Mouse (Mus musculus): ENCODE measurements around the gene Nav1. TPM values are rescaled to one million over a fixed set of nuclear protein-coding genes. Genes with fewer than 3 reads are reported as not detected.
A peak's percentile ranks its signal among the peaks of the same experiment; 100 is the strongest.

Gene Nav1
- polyA plus RNA-seq, 1 experiment from 2014 or later = 15.0 TPM

DNA sequence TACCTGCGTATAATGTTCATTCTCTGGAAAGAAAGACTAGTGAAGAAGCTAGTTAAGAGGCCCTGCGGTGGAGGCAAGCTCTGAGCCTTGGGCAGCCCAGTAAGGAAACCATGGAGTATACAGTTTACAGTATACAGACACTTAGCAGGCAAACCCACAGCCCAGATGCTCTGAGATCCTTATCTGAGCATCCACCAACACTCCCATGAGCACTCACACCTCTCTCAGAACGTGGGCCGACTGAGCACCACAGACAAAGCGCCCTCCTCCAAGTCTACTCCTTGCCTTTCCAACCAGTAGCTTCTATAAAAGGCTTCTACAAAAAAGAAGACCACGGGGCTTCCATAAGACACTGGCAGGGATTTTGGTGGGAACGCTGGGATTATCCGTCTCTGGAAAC lies 51.2 kb downstream of the Nav1 start:
- Histone ChIP-seq H3K4me2 (replicated peaks) (no peak overlapping the region), H3K4me3 (no peak overlapping the region), H3K9ac (no peak overlapping the region), H3K9me3 (no peaks in the 10 kb centered on the region), H3K36me3 (no peaks in the 10 kb centered on the region), H3K27me3 (no peaks in the 10 kb centered on the region), H3K27ac (no peak overlapping the region), H3K4me1 (peaks cover 45% of the 10 kb centered on the region)
- no peak for ATAC-seq (ENCODE audit: low FRiP score, low read depth)
- WGBS = 85% methylated on average over 8 of the region's 8 CpGs

DNA sequence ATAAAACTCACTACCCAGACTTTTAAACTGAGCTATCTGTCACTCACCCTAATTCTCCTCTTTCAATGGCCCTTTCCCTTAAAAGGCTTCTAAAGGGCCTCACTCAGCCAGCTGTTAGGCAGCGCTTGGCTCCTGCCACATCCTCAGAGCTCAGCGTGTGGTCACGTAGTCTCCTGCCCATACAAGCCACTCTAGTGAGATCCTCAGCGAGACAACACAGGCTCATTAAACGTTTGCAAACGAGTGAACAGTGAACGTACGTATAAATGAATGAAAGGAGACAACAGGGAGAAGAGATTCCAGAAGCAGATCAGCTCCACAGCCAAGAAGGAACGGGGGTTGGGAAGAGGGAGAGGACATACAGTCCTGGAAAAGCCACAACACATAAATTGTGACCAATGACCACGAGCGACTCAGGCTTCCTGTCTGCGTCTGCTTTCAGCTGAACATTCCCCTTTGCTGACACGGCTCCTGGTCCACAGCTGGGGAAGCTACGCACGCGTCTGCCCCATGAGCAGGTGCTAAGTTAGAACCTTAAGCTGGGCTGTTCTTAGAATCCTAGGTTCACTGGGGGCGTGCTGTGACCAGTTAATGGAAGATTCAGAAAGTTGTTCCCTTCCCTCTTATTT lies 52.3 kb downstream of the Nav1 start:
- Histone ChIP-seq H3K27me3 (no peaks in the 10 kb centered on the region), H3K36me3 (no peaks in the 10 kb centered on the region), H3K4me1 (peaks cover 43% of the 10 kb centered on the region), H3K9ac (no peak overlapping the region), H3K27ac (peak overlapping the region; percentile 15; the same call in 1 of the 2 replicates), H3K9me3 (no peaks in the 10 kb centered on the region), H3K4me2 (replicated peaks) (peak overlapping the region; percentile 44), H3K4me3 (no peak overlapping the region)
- ATAC-seq (ENCODE audit: low FRiP score, low read depth) = no peak
- 6% methylated on average over 17 of the region's 17 CpGs for WGBS

DNA sequence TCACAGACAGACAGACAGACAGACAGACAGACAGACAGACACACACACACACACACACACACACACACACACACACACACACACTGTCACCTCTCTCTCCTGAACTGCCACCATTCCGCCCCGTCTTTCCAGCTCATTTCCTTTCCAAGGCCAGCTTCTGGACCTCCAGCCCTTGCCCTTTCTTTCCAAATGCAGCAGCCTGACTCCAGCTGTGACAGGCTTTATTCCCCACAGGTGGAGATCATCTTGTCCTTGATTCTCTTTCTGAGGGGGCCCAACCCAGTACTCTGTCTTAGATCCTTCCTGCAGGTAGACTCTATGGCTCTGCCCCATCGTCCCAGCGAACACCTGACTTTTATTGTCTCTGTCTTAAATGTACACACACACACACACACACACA lies 53.5 kb downstream of the Nav1 start:
- no peak overlapping the region for H3K27ac ChIP-seq
- no peak overlapping the region for H3K4me3 ChIP-seq
- WGBS = 51% methylated on average over 4 of the region's 4 CpGs
- no peak for ATAC-seq (ENCODE audit: low FRiP score, low read depth)
- H3K4me1 ChIP-seq = peaks cover 54% of the 10 kb centered on the region
- no peaks in the 10 kb centered on the region for H3K36me3 ChIP-seq
- no peaks in the 10 kb centered on the region for H3K9me3 ChIP-seq
- H3K27me3 ChIP-seq = no peaks in the 10 kb centered on the region
- no peak overlapping the region for H3K4me2 ChIP-seq (replicated peaks)
- H3K9ac ChIP-seq = no peak overlapping the region

DNA sequence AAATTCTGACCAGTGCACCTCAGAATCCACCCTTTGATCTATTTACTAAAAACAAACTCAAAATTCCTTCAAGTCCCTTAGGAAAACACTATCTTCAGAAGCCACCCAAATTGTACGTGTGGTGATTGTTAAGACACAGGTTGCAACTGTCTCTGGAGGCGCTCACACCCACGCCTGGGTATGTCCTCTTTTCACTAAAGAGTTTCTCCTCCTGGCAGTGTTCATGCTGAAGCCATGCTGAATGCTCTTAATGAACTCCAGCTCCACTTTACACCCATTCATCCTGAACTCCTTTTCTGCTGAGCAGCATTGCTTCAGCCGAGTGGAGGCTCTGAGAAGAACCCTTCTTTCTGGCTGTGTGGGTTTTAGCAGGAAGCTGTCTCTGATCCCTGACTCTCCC lies 53.9 kb downstream of the Nav1 start:
- no peak for ATAC-seq (ENCODE audit: low FRiP score, low read depth)
- Histone ChIP-seq H3K9me3 (no peaks in the 10 kb centered on the region), H3K27ac (no peak overlapping the region), H3K36me3 (no peaks in the 10 kb centered on the region), H3K9ac (no peak overlapping the region), H3K4me1 (peaks cover 52% of the 10 kb centered on the region), H3K4me2 (replicated peaks) (no peak overlapping the region), H3K4me3 (no peak overlapping the region), H3K27me3 (no peaks in the 10 kb centered on the region)
- 56% methylated on average over 4 of the region's 4 CpGs for WGBS

DNA sequence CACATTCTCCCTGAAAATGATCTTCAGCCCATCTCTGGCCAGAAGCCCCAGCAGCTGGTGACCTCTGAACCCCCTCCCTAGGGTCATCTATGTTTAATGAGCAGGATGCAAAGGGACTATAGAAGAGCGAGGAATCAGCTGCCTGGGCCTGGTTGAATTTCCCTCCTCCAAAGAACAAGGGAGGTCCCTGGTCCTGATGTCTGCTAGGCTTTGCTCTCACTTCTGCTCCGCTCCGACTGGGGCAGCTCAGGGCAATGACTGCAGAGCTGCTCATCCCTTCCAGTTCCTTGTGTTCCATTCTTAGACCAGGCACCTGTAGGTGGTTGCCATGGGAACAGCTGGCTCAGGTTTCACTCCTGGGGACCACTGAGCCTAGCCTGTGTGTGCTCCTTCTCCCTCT lies 56.2 kb downstream of the Nav1 start:
- H3K9me3 ChIP-seq = no peaks in the 10 kb centered on the region
- WGBS = 58% methylated on average over 3 of the region's 3 CpGs
- no peak overlapping the region for H3K27ac ChIP-seq
- H3K9ac ChIP-seq = no peak overlapping the region
- no peaks in the 10 kb centered on the region for H3K27me3 ChIP-seq
- no peak overlapping the region for H3K4me3 ChIP-seq
- no peaks in the 10 kb centered on the region for H3K36me3 ChIP-seq
- H3K4me2 ChIP-seq (replicated peaks) = no peak overlapping the region
- no peak for ATAC-seq (ENCODE audit: low FRiP score, low read depth)
- H3K4me1 ChIP-seq = peaks cover 53% of the 10 kb centered on the region

DNA sequence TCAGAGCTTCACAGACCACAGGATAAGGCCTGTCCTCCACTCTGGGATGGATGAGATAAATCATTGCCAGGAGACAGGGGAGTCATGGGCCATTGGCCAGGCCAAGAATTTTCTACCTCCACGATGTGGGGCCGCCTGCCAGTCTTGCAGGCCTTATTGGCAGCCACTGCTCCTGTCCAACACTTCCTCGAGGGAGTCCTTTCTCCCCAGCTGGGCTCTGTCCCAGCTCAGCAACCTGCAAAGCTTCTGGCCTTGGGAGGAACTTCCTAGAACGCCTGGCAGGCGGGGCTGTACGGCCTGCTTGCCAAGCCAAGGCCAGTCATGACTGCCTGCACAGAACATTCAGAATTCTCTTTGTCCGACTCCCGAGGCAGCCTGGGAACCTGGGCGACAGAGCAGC lies 58.3 kb downstream of the Nav1 start:
- no peak overlapping the region for H3K4me3 ChIP-seq
- H3K27me3 ChIP-seq = no peaks in the 10 kb centered on the region
- H3K4me2 ChIP-seq (replicated peaks) = no peak overlapping the region
- H3K36me3 ChIP-seq = no peaks in the 10 kb centered on the region
- H3K9me3 ChIP-seq = no peaks in the 10 kb centered on the region
- peaks cover 47% of the 10 kb centered on the region for H3K4me1 ChIP-seq
- no peak for ATAC-seq (ENCODE audit: low FRiP score, low read depth)
- no peak overlapping the region for H3K27ac ChIP-seq
- peak overlapping the region; percentile 43; the same call in 1 of the 2 replicates for H3K9ac ChIP-seq
- WGBS = 69% methylated on average over 9 of the region's 9 CpGs

DNA sequence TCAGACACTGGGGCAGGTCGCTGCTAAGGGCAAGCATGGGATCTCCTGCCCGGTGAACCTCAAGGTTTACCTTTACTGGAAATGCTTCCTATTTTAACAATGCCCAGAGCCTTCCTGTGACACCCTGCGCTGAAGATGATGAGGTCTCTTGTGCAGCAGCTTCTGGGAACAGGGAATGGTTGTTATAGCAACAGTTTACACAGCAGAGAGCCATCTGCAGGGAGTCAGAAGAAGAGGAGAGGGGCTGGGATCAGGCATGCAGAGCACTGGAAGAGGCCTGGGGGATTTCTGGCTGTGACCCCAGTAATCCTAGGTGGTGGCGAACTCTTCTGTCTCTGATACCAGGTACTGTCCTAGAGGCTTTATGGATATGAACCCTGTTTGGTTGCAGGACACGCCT lies 61.0 kb downstream of the Nav1 start:
- H3K4me1 ChIP-seq = peaks cover 55% of the 10 kb centered on the region
- no peak for ATAC-seq (ENCODE audit: low FRiP score, low read depth)
- no peaks in the 10 kb centered on the region for H3K27me3 ChIP-seq
- H3K36me3 ChIP-seq = no peaks in the 10 kb centered on the region
- no peak overlapping the region for H3K27ac ChIP-seq
- H3K9me3 ChIP-seq = no peaks in the 10 kb centered on the region
- no peak overlapping the region for H3K9ac ChIP-seq
- WGBS = 61% methylated on average over 5 of the region's 5 CpGs
- H3K4me3 ChIP-seq = no peak overlapping the region
- no peak overlapping the region for H3K4me2 ChIP-seq (replicated peaks)

DNA sequence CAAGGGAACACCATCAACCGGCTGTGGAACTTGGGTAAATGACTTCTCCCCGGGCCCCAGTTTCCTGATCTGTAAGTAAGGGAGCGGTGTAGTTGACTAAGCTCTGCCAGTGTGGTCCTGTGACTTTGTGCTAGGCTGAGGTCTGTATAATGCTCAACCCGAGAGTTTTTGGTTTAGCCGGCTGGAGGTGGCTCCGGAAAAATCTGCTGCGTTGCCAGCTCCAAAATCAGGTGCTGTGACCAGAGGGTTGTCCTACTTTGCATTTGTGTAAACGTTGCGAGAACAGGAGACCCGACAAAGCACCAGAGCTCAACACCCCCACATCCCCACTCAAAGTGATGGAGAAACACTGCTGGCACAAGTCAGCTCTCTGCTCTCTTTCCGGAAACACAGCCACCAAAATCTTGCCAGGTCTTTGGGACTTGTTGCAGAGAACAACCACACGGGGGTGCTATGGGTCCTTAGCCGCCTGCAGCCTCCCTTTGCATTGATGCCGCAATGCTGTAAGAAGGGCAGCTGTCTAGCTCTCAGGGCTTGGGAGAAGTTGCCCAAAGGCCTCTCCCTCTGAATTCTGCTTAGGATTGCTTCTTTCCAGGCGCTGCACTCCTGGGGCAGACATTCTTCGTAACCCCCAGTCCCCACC lies 62.5 kb downstream of the Nav1 start:
- H3K4me2 ChIP-seq (replicated peaks) = no peak overlapping the region
- H3K9me3 ChIP-seq = no peaks in the 10 kb centered on the region
- no peak overlapping the region for H3K4me3 ChIP-seq
- H3K27ac ChIP-seq = peak overlapping the region; percentile 39; the same call in 1 of the 2 replicates
- no peaks in the 10 kb centered on the region for H3K27me3 ChIP-seq
- peaks cover 50% of the 10 kb centered on the region for H3K4me1 ChIP-seq
- H3K9ac ChIP-seq = no peak overlapping the region
- H3K36me3 ChIP-seq = no peaks in the 10 kb centered on the region
- peak; percentile 45; the same call in 1 of the 2 replicates for ATAC-seq (ENCODE audit: low FRiP score, low read depth)
- WGBS = 42% methylated on average over 16 of the region's 16 CpGs

DNA sequence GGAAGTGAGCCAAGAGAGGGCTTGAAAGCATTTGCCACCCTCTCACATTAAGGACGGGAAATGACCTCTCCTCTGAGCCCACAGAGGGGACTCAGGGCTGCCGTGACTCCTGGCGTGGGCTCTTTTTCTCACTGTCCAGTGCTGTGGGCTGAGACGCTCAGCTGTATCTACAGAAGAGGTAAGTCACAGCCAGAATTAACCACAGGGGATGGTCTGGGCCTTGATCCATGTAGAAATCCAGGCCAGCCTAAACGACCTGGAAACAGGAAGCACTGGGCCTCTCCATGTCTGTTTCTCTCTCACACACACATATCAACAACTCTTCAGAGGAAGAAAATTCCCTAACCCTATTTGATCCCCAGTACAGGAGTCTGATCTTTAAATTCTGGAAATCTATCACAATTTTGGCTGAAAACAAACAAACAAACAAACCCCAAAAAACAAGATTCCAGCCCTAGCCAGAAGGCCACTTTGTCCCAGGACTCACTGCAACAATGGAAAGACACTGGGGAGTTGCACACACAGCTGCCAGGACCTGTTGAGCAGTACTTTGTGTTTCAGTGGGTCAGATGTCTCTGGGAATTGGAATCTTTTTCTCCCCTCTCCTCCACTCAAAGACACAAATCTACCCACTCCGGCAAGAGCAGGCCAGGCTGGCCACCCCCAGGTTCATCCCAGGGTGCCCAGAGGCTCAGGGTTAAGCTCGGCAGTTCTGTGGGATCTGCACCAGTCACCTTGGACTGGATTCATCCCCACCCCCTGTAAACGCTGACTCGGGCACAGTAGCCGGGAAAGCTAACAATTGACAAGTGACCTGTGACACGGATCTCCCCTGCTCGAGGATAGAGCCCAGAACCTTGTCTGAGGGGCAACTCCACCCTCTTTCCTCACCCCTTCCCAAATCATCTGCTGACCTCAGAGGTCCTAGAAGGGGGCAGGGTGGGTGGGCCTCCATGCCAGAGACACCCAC lies 64.0 kb downstream of the Nav1 start:
- ATAC-seq (ENCODE audit: low FRiP score, low read depth) = no peak
- Histone ChIP-seq H3K4me3 (no peak overlapping the region), H3K9ac (peak overlapping the region; percentile 20; the same call in 1 of the 2 replicates), H3K27ac (no peak overlapping the region), H3K9me3 (no peaks in the 10 kb centered on the region), H3K36me3 (no peaks in the 10 kb centered on the region), H3K4me1 (peaks cover 38% of the 10 kb centered on the region), H3K4me2 (replicated peaks) (no peak overlapping the region), H3K27me3 (no peaks in the 10 kb centered on the region)
- WGBS = 30% methylated on average over 12 of the region's 12 CpGs

DNA sequence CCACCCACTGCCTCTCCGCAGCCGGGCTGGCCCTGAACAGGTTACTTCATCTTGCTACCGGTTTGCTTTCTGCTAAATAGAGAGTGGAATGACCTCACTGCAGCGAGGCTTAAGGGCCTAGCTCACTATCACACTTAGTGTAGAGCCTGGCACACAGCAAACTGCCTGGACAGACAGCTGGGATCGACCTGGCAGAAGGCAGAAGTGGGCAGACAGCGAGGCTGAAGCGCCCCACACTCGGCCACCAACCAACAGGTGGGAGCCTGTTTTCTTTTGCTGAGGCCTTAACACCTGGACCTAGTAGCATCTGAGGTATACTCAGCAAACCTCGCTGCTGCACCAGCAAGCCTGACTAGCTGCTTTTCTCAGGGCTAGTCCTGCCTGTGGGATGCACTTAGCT lies 65.0 kb downstream of the Nav1 start:
- WGBS = 81% methylated on average over 9 of the region's 9 CpGs
- ATAC-seq (ENCODE audit: low FRiP score, low read depth) = no peak
- 0 out of 2 replicates have a peak overlapping the region, but pooled peaks have one; percentile 1 for H3K9ac ChIP-seq
- H3K4me2 ChIP-seq (replicated peaks) = no peak overlapping the region
- H3K36me3 ChIP-seq = no peaks in the 10 kb centered on the region
- peaks cover 38% of the 10 kb centered on the region for H3K4me1 ChIP-seq
- H3K27ac ChIP-seq = no peak overlapping the region
- no peaks in the 10 kb centered on the region for H3K27me3 ChIP-seq
- H3K9me3 ChIP-seq = no peaks in the 10 kb centered on the region
- H3K4me3 ChIP-seq = no peak overlapping the region

DNA sequence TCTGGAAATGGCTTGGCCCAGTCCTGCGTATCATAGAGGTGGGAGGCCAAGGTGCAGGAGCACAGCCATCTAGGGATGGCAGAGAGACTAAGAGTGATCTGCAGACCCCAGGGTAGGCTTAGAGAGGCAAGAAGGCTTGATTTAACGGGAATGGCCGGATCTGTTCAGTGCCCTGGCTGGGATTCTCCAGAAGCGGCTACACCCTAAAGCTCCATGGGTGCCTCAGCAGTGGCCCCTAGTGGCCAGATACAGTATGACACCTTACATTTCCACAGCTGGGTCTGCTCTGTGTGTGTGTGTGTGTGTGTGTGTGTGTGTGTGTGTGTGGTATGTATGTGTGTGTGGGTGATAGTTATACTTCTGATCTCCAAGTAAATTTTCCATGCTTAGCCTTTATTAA lies 66.8 kb downstream of the Nav1 start:
- no peaks in the 10 kb centered on the region for H3K9me3 ChIP-seq
- peaks cover 4% of the 10 kb centered on the region; the same call in 1 of the 2 replicates for H3K36me3 ChIP-seq
- no peaks in the 10 kb centered on the region for H3K27me3 ChIP-seq
- H3K4me2 ChIP-seq (replicated peaks) = no peak overlapping the region
- WGBS = 24% methylated on average over 4 of the region's 4 CpGs
- H3K9ac ChIP-seq = no peak overlapping the region
- H3K4me3 ChIP-seq = no peak overlapping the region
- ATAC-seq (ENCODE audit: low FRiP score, low read depth) = peak; percentile 60
- peaks cover 30% of the 10 kb centered on the region for H3K4me1 ChIP-seq
- H3K27ac ChIP-seq = no peak overlapping the region

Measured in limb, embryonic 13.5 days (tissue).